Mouse (Mus musculus): ENCODE measurements at regions not wholly inside any gene's neighbourhood (a gene's known extent, or its start where the extent isn't known, plus 50 kb on each side); places are given as distances from the start of the nearest gene placed in this dataset.

DNA sequence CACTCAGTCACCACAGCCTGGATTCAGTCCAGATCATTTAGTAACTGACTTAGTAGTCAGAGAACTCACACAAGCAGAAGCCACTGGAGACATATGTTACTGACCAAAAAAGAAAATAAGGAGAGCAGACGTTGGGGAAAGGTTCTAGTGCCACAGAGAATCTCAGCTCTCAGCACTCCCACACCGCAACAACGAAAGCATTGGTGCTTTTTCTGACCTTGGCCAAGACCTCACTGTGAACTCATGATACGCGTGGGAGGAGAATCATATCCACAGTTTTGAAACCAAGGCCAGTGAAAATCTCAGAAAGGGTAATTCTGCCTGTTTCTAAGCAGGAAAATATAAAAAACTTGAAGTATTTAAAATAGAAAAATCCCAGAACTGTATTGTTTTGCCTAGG is 591.0 kb downstream of the Hs3st4 start:
- Histone ChIP-seq H3K4me2 (ENCODE audit: low read depth, low read length) (no peak overlapping the region), H3K9me3 (replicated peaks; ENCODE audit: control insufficient read depth, low read length) (no peaks in the 10 kb centered on the region), H3K27ac (ENCODE audit: low read length) (no peak overlapping the region), H3K36me3 (ENCODE audit: control insufficient read depth, insufficient read depth) (no peaks in the 10 kb centered on the region), H3K4me3 (ENCODE audit: low read depth, low read length) (no peak overlapping the region), H3K27me3 (ENCODE audit: control insufficient read depth, insufficient read depth, low read depth, low read length) (no peaks in the 10 kb centered on the region), H3K9ac (ENCODE audit: low read depth, low read length) (no peak overlapping the region), H3K4me1 (ENCODE audit: control insufficient read depth, low read depth, low read length) (no peaks in the 10 kb centered on the region)
- WGBS (ENCODE audit: insufficient replicate concordance), result 52% methylated on average over 5 of the region's 5 CpGs
- ATAC-seq (ENCODE audit: low read depth), result no peak

DNA sequence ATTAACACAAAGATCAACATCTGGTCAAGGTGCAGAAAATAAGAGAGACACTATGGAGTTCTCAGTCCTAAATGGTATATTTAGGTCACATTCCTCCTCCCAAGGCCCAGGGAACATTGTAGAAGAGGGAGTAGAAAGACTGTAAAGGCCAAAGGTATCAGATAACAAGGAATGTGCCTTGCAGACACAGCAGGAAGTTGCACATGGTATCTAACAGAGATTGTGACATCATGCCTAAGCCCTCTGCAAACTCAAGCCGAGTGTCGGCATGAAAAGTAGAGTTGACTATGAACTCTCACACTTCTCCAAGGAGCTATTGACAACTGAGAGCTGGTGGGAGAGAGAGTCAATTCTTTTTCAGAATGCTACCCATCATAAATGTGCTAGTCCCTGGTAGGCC is 598.7 kb downstream of the Hs3st4 start:
- ATAC-seq (ENCODE audit: low read depth), result no peak

DNA sequence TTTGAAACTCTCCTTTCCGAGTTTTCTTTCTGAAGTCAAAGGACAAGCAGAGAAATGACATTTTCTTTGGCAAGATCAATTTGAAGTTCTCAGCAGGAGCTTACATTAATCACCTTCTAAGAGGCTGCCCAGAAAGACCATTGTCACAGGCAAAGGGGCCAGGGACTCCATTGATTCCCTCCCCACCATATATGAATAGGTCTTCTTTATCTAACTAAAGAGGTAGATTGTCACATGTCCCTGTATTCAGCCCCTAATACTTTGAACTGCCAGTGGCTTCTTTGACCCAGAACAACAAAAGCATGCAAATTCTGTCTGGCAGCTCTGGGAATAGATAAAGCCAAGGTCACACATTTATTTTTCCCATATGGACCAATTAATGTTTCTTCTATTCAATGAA is 602.6 kb downstream of the Hs3st4 start:
- WGBS (ENCODE audit: insufficient replicate concordance), result 48% methylated on average over 1 of the region's 1 CpGs
- no peak overlapping the region for H3K4me3 ChIP-seq (ENCODE audit: low read depth, low read length)
- H3K36me3 ChIP-seq (ENCODE audit: control insufficient read depth, insufficient read depth), result no peaks in the 10 kb centered on the region
- ATAC-seq (ENCODE audit: low read depth), result no peak
- H3K4me2 ChIP-seq (ENCODE audit: low read depth, low read length), result no peak overlapping the region
- no peaks in the 10 kb centered on the region for H3K4me1 ChIP-seq (ENCODE audit: control insufficient read depth, low read depth, low read length)
- H3K27ac ChIP-seq (ENCODE audit: low read length), result no peak overlapping the region
- H3K27me3 ChIP-seq (ENCODE audit: control insufficient read depth, insufficient read depth, low read depth, low read length), result no peaks in the 10 kb centered on the region
- H3K9ac ChIP-seq (ENCODE audit: low read depth, low read length), result no peak overlapping the region
- no peaks in the 10 kb centered on the region for H3K9me3 ChIP-seq (replicated peaks; ENCODE audit: control insufficient read depth, low read length)

More for the DNA sequence above, 598.7 kb downstream of the Hs3st4 start:
- Histone ChIP-seq H3K9ac (ENCODE audit: low read depth, low read length) (no peak overlapping the region), H3K4me2 (ENCODE audit: low read depth, low read length) (no peak overlapping the region), H3K9me3 (replicated peaks; ENCODE audit: control insufficient read depth, low read length) (no peaks in the 10 kb centered on the region), H3K36me3 (ENCODE audit: control insufficient read depth, insufficient read depth) (no peaks in the 10 kb centered on the region), H3K27me3 (ENCODE audit: control insufficient read depth, insufficient read depth, low read depth, low read length) (no peaks in the 10 kb centered on the region), H3K4me1 (ENCODE audit: control insufficient read depth, low read depth, low read length) (no peaks in the 10 kb centered on the region), H3K27ac (ENCODE audit: low read length) (no peak overlapping the region), H3K4me3 (ENCODE audit: low read depth, low read length) (no peak overlapping the region)
- 62% methylated on average over 2 of the region's 2 CpGs for WGBS (ENCODE audit: insufficient replicate concordance)

DNA sequence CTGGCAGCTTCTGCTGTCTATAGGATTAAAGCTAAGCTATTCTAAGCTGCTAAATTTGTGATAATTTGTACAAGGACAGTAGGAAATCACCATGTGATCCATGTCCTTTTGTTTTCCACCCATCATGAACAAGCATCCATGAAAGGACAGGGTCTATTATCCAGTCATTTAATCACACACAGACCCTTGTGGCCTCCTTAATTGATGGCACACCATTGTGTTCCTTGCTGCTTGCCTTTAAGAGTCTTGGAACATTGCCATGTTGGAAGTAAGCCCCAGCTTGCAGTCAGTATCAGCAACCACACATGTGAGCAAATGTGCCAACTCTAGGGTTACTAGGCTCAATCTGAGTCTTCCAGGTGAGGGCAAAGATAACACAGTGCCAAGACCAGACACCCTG is 608.7 kb downstream of the Hs3st4 start:
- no peak overlapping the region for H3K4me2 ChIP-seq (ENCODE audit: low read depth, low read length)
- no peaks in the 10 kb centered on the region for H3K27me3 ChIP-seq (ENCODE audit: control insufficient read depth, insufficient read depth, low read depth, low read length)
- ATAC-seq (ENCODE audit: low read depth), result no peak
- no peak overlapping the region for H3K27ac ChIP-seq (ENCODE audit: low read length)
- no peaks in the 10 kb centered on the region for H3K9me3 ChIP-seq (replicated peaks; ENCODE audit: control insufficient read depth, low read length)
- H3K4me1 ChIP-seq (ENCODE audit: control insufficient read depth, low read depth, low read length), result no peaks in the 10 kb centered on the region
- H3K4me3 ChIP-seq (ENCODE audit: low read depth, low read length), result no peak overlapping the region
- no peak overlapping the region for H3K9ac ChIP-seq (ENCODE audit: low read depth, low read length)
- no peaks in the 10 kb centered on the region for H3K36me3 ChIP-seq (ENCODE audit: control insufficient read depth, insufficient read depth)

DNA sequence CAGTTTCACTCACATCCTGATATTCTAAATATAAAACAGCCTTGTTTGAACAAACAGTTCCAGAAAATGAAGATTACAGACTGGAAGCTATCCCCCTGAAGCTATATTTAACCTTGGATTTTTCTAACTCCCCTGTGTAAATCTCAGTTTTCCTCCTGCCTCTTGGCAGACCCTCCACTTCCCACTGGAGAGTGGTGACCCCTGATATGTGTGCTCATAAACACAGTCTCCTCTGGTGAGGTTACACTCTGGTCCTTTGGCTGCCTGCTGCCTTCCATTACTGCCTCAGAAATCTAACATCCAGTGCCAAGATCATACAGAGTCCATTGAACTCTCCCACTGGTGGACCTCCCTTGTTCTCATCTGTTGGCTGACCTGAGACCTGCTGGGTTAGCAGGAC is 610.8 kb downstream of the Hs3st4 start:
- no peak overlapping the region for H3K4me2 ChIP-seq (ENCODE audit: low read depth, low read length)
- no peaks in the 10 kb centered on the region for H3K4me1 ChIP-seq (ENCODE audit: control insufficient read depth, low read depth, low read length)
- no peaks in the 10 kb centered on the region for H3K36me3 ChIP-seq (ENCODE audit: control insufficient read depth, insufficient read depth)
- H3K27ac ChIP-seq (ENCODE audit: low read length), result no peak overlapping the region
- H3K9me3 ChIP-seq (replicated peaks; ENCODE audit: control insufficient read depth, low read length), result no peaks in the 10 kb centered on the region
- ATAC-seq (ENCODE audit: low read depth), result no peak
- no peak overlapping the region for H3K4me3 ChIP-seq (ENCODE audit: low read depth, low read length)
- no peak overlapping the region for H3K9ac ChIP-seq (ENCODE audit: low read depth, low read length)
- no peaks in the 10 kb centered on the region for H3K27me3 ChIP-seq (ENCODE audit: control insufficient read depth, insufficient read depth, low read depth, low read length)

DNA sequence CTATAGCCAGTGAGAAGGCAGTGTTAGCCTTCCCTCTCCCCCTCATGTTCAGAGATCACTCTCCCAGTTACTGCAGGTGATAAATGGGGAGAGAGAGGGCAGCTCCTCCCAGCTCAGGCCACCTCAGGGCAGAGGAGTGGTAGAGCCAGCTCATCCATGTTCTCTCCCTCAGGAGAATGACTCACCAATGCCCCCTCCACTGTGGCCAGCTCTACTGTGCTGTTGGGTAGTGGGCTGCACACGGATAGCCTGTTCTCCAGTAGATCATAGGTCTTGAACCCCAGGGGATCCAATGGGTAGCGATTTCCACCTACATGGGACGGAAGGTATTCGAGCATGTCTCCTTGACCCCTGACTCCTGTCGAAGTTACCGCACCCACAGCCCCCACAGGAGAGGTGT is 618.1 kb downstream of the Hs3st4 start:
- H3K9me3 ChIP-seq (replicated peaks; ENCODE audit: control insufficient read depth, low read length), result no peaks in the 10 kb centered on the region
- no peaks in the 10 kb centered on the region for H3K27me3 ChIP-seq (ENCODE audit: control insufficient read depth, insufficient read depth, low read depth, low read length)
- H3K9ac ChIP-seq (ENCODE audit: low read depth, low read length), result no peak overlapping the region
- H3K4me2 ChIP-seq (ENCODE audit: low read depth, low read length), result no peak overlapping the region
- H3K4me3 ChIP-seq (ENCODE audit: low read depth, low read length), result no peak overlapping the region
- H3K4me1 ChIP-seq (ENCODE audit: control insufficient read depth, low read depth, low read length), result no peaks in the 10 kb centered on the region
- no peaks in the 10 kb centered on the region for H3K36me3 ChIP-seq (ENCODE audit: control insufficient read depth, insufficient read depth)
- 69% methylated on average over 6 of the region's 6 CpGs for WGBS (ENCODE audit: insufficient replicate concordance)
- ATAC-seq (ENCODE audit: low read depth), result no peak
- no peak overlapping the region for H3K27ac ChIP-seq (ENCODE audit: low read length)

DNA sequence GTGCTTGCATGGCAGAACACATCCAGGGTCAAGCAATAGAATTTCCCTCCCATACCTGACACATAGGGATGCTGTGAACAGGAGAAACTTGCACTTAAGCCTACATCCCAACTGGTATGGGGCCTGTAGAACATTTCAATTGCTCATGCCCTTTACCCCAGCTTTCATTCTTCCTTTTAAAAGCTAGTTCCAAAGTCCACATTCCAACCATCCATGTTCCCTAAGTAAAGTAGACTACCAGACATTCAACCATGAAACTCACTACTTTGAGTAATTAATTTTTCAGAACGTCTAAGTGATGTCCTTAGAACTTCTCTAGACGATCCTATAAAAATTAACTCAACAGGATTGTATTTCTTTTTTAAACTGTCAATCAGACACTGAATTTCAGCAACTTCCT is 621.9 kb downstream of the Hs3st4 start:
- no peak overlapping the region for H3K4me3 ChIP-seq (ENCODE audit: low read depth, low read length)
- H3K9me3 ChIP-seq (replicated peaks; ENCODE audit: control insufficient read depth, low read length), result no peaks in the 10 kb centered on the region
- no peaks in the 10 kb centered on the region for H3K36me3 ChIP-seq (ENCODE audit: control insufficient read depth, insufficient read depth)
- ATAC-seq (ENCODE audit: low read depth), result no peak
- H3K4me2 ChIP-seq (ENCODE audit: low read depth, low read length), result no peak overlapping the region
- no peaks in the 10 kb centered on the region for H3K27me3 ChIP-seq (ENCODE audit: control insufficient read depth, insufficient read depth, low read depth, low read length)
- no peaks in the 10 kb centered on the region for H3K4me1 ChIP-seq (ENCODE audit: control insufficient read depth, low read depth, low read length)
- H3K9ac ChIP-seq (ENCODE audit: low read depth, low read length), result no peak overlapping the region
- no peak overlapping the region for H3K27ac ChIP-seq (ENCODE audit: low read length)
- 61% methylated on average over 2 of the region's 2 CpGs for WGBS (ENCODE audit: insufficient replicate concordance)

DNA sequence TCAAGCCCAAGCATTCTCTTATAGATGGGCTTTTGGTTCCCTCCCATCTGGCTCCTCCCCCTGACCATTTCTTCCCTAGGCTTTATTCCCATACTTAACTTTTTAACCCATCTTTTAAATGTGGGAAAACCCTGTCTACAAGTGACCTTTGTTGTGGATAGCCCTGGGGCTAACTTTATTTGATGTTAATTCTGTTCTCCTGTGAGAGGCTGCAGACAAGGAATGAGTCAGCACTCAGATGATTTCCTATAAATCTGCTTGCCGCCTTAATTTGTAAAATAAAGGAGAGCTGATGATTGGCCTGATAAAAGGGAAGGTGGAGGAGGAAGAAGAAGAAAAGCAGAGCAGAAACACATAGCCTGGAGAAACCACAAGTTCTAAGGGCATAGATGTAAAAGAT is 623.3 kb downstream of the Hs3st4 start:
- no peaks in the 10 kb centered on the region for H3K4me1 ChIP-seq (ENCODE audit: control insufficient read depth, low read depth, low read length)
- H3K9me3 ChIP-seq (replicated peaks; ENCODE audit: control insufficient read depth, low read length), result no peaks in the 10 kb centered on the region
- ATAC-seq (ENCODE audit: low read depth), result no peak
- no peak overlapping the region for H3K4me2 ChIP-seq (ENCODE audit: low read depth, low read length)
- no peak overlapping the region for H3K9ac ChIP-seq (ENCODE audit: low read depth, low read length)
- H3K4me3 ChIP-seq (ENCODE audit: low read depth, low read length), result no peak overlapping the region
- WGBS (ENCODE audit: insufficient replicate concordance), result 39% methylated on average over 1 of the region's 1 CpGs
- H3K27me3 ChIP-seq (ENCODE audit: control insufficient read depth, insufficient read depth, low read depth, low read length), result no peaks in the 10 kb centered on the region
- no peak overlapping the region for H3K27ac ChIP-seq (ENCODE audit: low read length)
- H3K36me3 ChIP-seq (ENCODE audit: control insufficient read depth, insufficient read depth), result no peaks in the 10 kb centered on the region

DNA sequence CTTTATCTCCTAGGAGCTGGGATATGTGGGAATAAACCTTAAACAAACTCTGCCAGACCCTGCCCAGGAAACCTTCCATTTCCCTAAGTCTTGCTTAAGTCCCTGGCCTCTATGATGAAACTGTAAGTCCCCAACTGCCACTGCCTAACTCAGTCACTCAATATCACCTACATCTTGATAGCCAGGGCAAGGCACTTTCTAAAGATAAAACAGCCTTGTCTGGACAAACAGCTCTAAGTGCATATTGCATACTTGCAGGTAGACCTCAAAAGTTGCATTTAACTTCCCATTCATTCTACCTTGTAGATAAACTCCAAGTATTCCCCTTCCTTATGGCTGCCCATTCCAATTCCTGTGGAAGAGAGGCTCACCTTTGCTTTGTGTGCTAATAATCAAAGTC is 624.4 kb downstream of the Hs3st4 start:
- Histone ChIP-seq H3K36me3 (ENCODE audit: control insufficient read depth, insufficient read depth) (no peaks in the 10 kb centered on the region), H3K9ac (ENCODE audit: low read depth, low read length) (no peak overlapping the region), H3K27me3 (ENCODE audit: control insufficient read depth, insufficient read depth, low read depth, low read length) (no peaks in the 10 kb centered on the region), H3K4me1 (ENCODE audit: control insufficient read depth, low read depth, low read length) (no peaks in the 10 kb centered on the region), H3K27ac (ENCODE audit: low read length) (no peak overlapping the region), H3K9me3 (replicated peaks; ENCODE audit: control insufficient read depth, low read length) (no peaks in the 10 kb centered on the region), H3K4me3 (ENCODE audit: low read depth, low read length) (no peak overlapping the region), H3K4me2 (ENCODE audit: low read depth, low read length) (no peak overlapping the region)
- ATAC-seq (ENCODE audit: low read depth), result no peak

DNA sequence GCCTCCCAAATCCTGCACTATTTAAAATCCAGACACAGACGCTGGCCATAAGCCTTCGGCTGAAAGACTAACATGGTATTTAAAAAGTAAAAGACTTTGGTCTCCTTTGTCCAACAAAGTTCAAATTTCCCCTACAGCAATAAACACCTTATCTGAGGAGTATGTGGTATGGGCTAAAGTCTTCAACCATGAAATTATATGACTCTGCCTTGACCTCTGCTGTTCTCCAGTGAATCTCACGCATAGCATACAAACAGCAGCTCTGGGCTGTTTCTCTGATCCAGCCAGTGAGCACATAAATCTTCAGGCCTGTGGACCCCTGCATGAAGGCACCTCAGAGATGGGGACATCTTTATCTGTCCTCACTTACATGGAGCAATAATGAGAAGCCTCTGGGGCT is 627.8 kb downstream of the Hs3st4 start:
- 63% methylated on average over 3 of the region's 3 CpGs for WGBS (ENCODE audit: insufficient replicate concordance)
- H3K9ac ChIP-seq (ENCODE audit: low read depth, low read length), result no peak overlapping the region
- no peaks in the 10 kb centered on the region for H3K4me1 ChIP-seq (ENCODE audit: control insufficient read depth, low read depth, low read length)
- no peak for ATAC-seq (ENCODE audit: low read depth)
- H3K4me2 ChIP-seq (ENCODE audit: low read depth, low read length), result no peak overlapping the region
- H3K27me3 ChIP-seq (ENCODE audit: control insufficient read depth, insufficient read depth, low read depth, low read length), result no peaks in the 10 kb centered on the region
- no peak overlapping the region for H3K4me3 ChIP-seq (ENCODE audit: low read depth, low read length)
- H3K27ac ChIP-seq (ENCODE audit: low read length), result no peak overlapping the region
- H3K36me3 ChIP-seq (ENCODE audit: control insufficient read depth, insufficient read depth), result no peaks in the 10 kb centered on the region
- H3K9me3 ChIP-seq (replicated peaks; ENCODE audit: control insufficient read depth, low read length), result no peaks in the 10 kb centered on the region

All from liver, embryonic 16.5 days (tissue).